Mouse (Mus musculus): ENCODE results near the gene Gramd4.

- TF ChIP-seq CEBPB (IDR thresholded peaks at IDR 0.05; ENCODE audit: low read depth) (no peak), CTCF (IDR thresholded peaks at IDR 0.05; ENCODE audit: control insufficient read depth, insufficient read depth, insufficient read length) (no peak)
Measured at GRCm38 (mm10) chr15:86176166-86176565, 118.7 kb downstream of the Gramd4 start.
